Mouse (Mus musculus) midbrain, embryonic 11.5 days (tissue): ENCODE measurements around the gene Prune2. TPM values are rescaled to one million over a fixed set of nuclear protein-coding genes. Genes with fewer than 3 reads are reported as not detected.

ENCODE experiments used
- ATAC-seq: fragments of 200-750 bp; cut with Nextera tagmentation; 2 replicates; pipeline ENCODE4 v1.8.0; 2017; ENCODE audit warnings: moderate TSS enrichment, moderate library complexity; ENCODE audit not compliant: low FRiP score
- DNase-seq: peaks from one replicate; pipeline ENCODE4 v3.0.0; 2015; ENCODE audit warnings: low spot score; ENCODE audit errors: missing footprints
- H3K27ac ChIP-seq: fragments of 300-500 bp; sonication (generic); 2 replicates; pipeline ENCODE4 v1.5.1; 2014; ENCODE audit warnings: low read depth, low read length
- H3K27me3 ChIP-seq: fragments of 300-500 bp; sonication (generic); 2 replicates; pipeline ENCODE4 v1.6.1; 2014; ENCODE audit warnings: mild to moderate bottlenecking, low read length, moderate library complexity, mixed read lengths; ENCODE audit not compliant: control insufficient read depth, insufficient read depth
- H3K36me3 ChIP-seq: fragments of 300-500 bp; sonication (generic); 2 replicates; pipeline ENCODE4 v1.6.1; 2014; ENCODE audit warnings: mild to moderate bottlenecking, low read length, moderate library complexity, mixed read lengths; ENCODE audit not compliant: control insufficient read depth, insufficient read depth
- H3K4me1 ChIP-seq: fragments of 300-500 bp; sonication (generic); 2 replicates; pipeline ENCODE4 v1.6.1; 2014; ENCODE audit warnings: low read length; ENCODE audit not compliant: control insufficient read depth, insufficient read depth
- H3K4me2 ChIP-seq: fragments of 300-500 bp; sonication (generic); 2 replicates; pipeline ENCODE4 v1.6.1; 2014; ENCODE audit warnings: mild to moderate bottlenecking, moderate library complexity
- H3K4me3 ChIP-seq: fragments of 300-500 bp; sonication (generic); 2 replicates; pipeline ENCODE4 v1.5.1; 2014; ENCODE audit warnings: low read depth, low read length
- H3K9ac ChIP-seq: fragments of 300-500 bp; sonication (generic); 2 replicates; pipeline ENCODE4 v1.6.1; 2014; ENCODE audit warnings: low read length
- H3K9me3 ChIP-seq: fragments of 300-500 bp; sonication (generic); 2 replicates; pipeline ENCODE4 v1.6.1; 2016; ENCODE audit warnings: low read length; ENCODE audit not compliant: control insufficient read depth
- WGBS: fragments of 180-500 bp; shearing (Covaris S2); extraction: QIAGEN DNeasy Blood & Tissue Kit; methylation state at CpG from one replicate; pipeline ENCODE4 v1.1.7; 2014; 5-methylcytosine and 5-hydroxymethylcytosine counted together
- polyA plus RNA-seq: library from polyadenylated mRNA; unstranded; fragments of >200 nt; fragmentation: Nextera tagmentation; extraction: Ambion mirVana; gene quantifications from 2 replicates; pipeline ENCODE4 v1.2.1, GENCODE M21; 2014

Gene Prune2
- polyA plus RNA-seq, 1 experiment from 2014 or later, result 1.6 TPM

GRCm38 (mm10) chr19:17078643-17079316, 122.9 kb downstream of the Prune2 start:
- H3K4me2 ChIP-seq, result no peak overlapping the region
- H3K9me3 ChIP-seq, result no peaks in the 10 kb centered on the region
- no peak overlapping the region for H3K9ac ChIP-seq
- peak; percentile 83 for DNase-seq
- 60% methylated on average over 8 of the region's 8 CpGs for WGBS
- peaks cover 2% of the 10 kb centered on the region; the same call in 1 of the 2 replicates for H3K4me1 ChIP-seq
- H3K4me3 ChIP-seq, result no peak overlapping the region
- no peaks in the 10 kb centered on the region for H3K36me3 ChIP-seq
- no peak overlapping the region for H3K27ac ChIP-seq
- H3K27me3 ChIP-seq, result no peaks in the 10 kb centered on the region
- no peak for ATAC-seq

GRCm38 (mm10) chr19:17081382-17081781, 125.5 kb downstream of the Prune2 start:
- H3K27me3 ChIP-seq, result no peaks in the 10 kb centered on the region
- no peak overlapping the region for H3K27ac ChIP-seq
- ATAC-seq, result no peak
- H3K9me3 ChIP-seq, result no peaks in the 10 kb centered on the region
- no peaks in the 10 kb centered on the region for H3K36me3 ChIP-seq
- H3K4me2 ChIP-seq, result no peak overlapping the region
- H3K4me1 ChIP-seq, result peaks cover 2% of the 10 kb centered on the region; the same call in 1 of the 2 replicates
- no peak overlapping the region for H3K9ac ChIP-seq
- peak; percentile 6 for DNase-seq
- WGBS, result 89% methylated on average over 10 of the region's 10 CpGs
- no peak overlapping the region for H3K4me3 ChIP-seq

- Histone ChIP-seq H3K9ac (no peak overlapping the region), H3K9me3 (no peaks in the 10 kb centered on the region), H3K4me2 (no peak overlapping the region), H3K36me3 (no peaks in the 10 kb centered on the region), H3K4me3 (no peak overlapping the region), H3K4me1 (0 out of 2 replicates have a peak, but pooled peaks cover 2% of the 10 kb centered on the region), H3K27me3 (no peaks in the 10 kb centered on the region), H3K27ac (no peak overlapping the region)
- ATAC-seq, result peak; percentile 46; the same call in 1 of the 2 replicates
- 48% methylated on average over 8 of the region's 8 CpGs for WGBS
- peak; percentile 54 for DNase-seq
These were observed 138.1 kb downstream of the Prune2 start for GRCm38 (mm10) chr19:17094067-17094466.

GRCm38 (mm10) chr19:17096338-17096737, 140.4 kb downstream of the Prune2 start:
- H3K36me3 ChIP-seq, result no peaks in the 10 kb centered on the region
- 0 out of 2 replicates have a peak, but pooled peaks cover 2% of the 10 kb centered on the region for H3K4me1 ChIP-seq
- ATAC-seq (no peak), DNase-seq (peak; percentile 59)
- no peak overlapping the region for H3K4me2 ChIP-seq
- H3K9ac ChIP-seq, result no peak overlapping the region
- H3K4me3 ChIP-seq, result no peak overlapping the region
- H3K27ac ChIP-seq, result no peak overlapping the region
- H3K27me3 ChIP-seq, result no peaks in the 10 kb centered on the region
- H3K9me3 ChIP-seq, result no peaks in the 10 kb centered on the region
- 90% methylated on average over 2 of the region's 2 CpGs for WGBS

GRCm38 (mm10) chr19:17097210-17097609, 141.3 kb downstream of the Prune2 start:
- 0 out of 2 replicates have a peak, but pooled peaks cover 2% of the 10 kb centered on the region for H3K4me1 ChIP-seq
- no peaks in the 10 kb centered on the region for H3K9me3 ChIP-seq
- no peak overlapping the region for H3K9ac ChIP-seq
- WGBS, result 85% methylated on average over 6 of the region's 6 CpGs
- H3K36me3 ChIP-seq, result no peaks in the 10 kb centered on the region
- H3K4me2 ChIP-seq, result no peak overlapping the region
- H3K4me3 ChIP-seq, result no peak overlapping the region
- H3K27me3 ChIP-seq, result no peaks in the 10 kb centered on the region
- no peak for DNase-seq
- ATAC-seq, result no peak
- no peak overlapping the region for H3K27ac ChIP-seq

- Histone ChIP-seq H3K4me2 (no peak overlapping the region), H3K36me3 (no peaks in the 10 kb centered on the region), H3K4me1 (no peaks in the 10 kb centered on the region), H3K27me3 (no peaks in the 10 kb centered on the region), H3K27ac (no peak overlapping the region), H3K4me3 (no peak overlapping the region), H3K9me3 (no peaks in the 10 kb centered on the region), H3K9ac (no peak overlapping the region)
- ATAC-seq (no peak), DNase-seq (no peak)
- 86% methylated on average over 8 of the region's 8 CpGs for WGBS
These were observed 152.9 kb downstream of the Prune2 start for GRCm38 (mm10) chr19:17108782-17109181.

GRCm38 (mm10) chr19:17124034-17124735, 168.3 kb downstream of the Prune2 start:
- Histone ChIP-seq H3K4me1 (no peaks in the 10 kb centered on the region), H3K36me3 (no peaks in the 10 kb centered on the region), H3K27me3 (no peaks in the 10 kb centered on the region), H3K27ac (no peak overlapping the region), H3K9me3 (no peaks in the 10 kb centered on the region), H3K4me3 (no peak overlapping the region), H3K4me2 (no peak overlapping the region), H3K9ac (no peak overlapping the region)
- DNase-seq (no peak), ATAC-seq (peak; percentile 50)
- WGBS, result 68% methylated on average over 12 of the region's 12 CpGs

GRCm38 (mm10) chr19:17125380-17125779, 169.5 kb downstream of the Prune2 start:
- WGBS, result 89% methylated on average over 7 of the region's 7 CpGs
- no peak overlapping the region for H3K4me2 ChIP-seq
- no peaks in the 10 kb centered on the region for H3K27me3 ChIP-seq
- DNase-seq (no peak), ATAC-seq (no peak)
- H3K9ac ChIP-seq, result no peak overlapping the region
- no peak overlapping the region for H3K4me3 ChIP-seq
- H3K9me3 ChIP-seq, result no peaks in the 10 kb centered on the region
- no peaks in the 10 kb centered on the region for H3K4me1 ChIP-seq
- no peaks in the 10 kb centered on the region for H3K36me3 ChIP-seq
- H3K27ac ChIP-seq, result no peak overlapping the region

GRCm38 (mm10) chr19:17130544-17130943, 174.6 kb downstream of the Prune2 start:
- no peaks in the 10 kb centered on the region for H3K4me1 ChIP-seq
- no peaks in the 10 kb centered on the region for H3K27me3 ChIP-seq
- no peak overlapping the region for H3K4me3 ChIP-seq
- H3K36me3 ChIP-seq, result no peaks in the 10 kb centered on the region
- no peak for ATAC-seq
- H3K9me3 ChIP-seq, result no peaks in the 10 kb centered on the region
- no peak overlapping the region for H3K27ac ChIP-seq
- DNase-seq, result no peak
- 88% methylated on average over 3 of the region's 3 CpGs for WGBS
- no peak overlapping the region for H3K4me2 ChIP-seq
- no peak overlapping the region for H3K9ac ChIP-seq
